18 mouse cellular contexts compared by ENCODE assay signal in genomic region chr4:102505714-102506113, GRCm38 (mm10).
DNase-seq lines count a peak whose midpoint lies in the region; ATAC-seq and TF ChIP-seq lines count a peak whose summit lies in the region.
"Had no signal": no experiment of that assay in that cellular context is flagged by ENCODE, and none has a peak within 500 bp of the region (broad histone marks: within the 10 kb centered on the region; RNA-seq: fewer than 3 reads in every experiment).

No protein-coding gene starts in this region.

- no peaks in the 10 kb centered on the region for H3K27me3 ChIP-seq in heart, embryonic 12.5 days (replicated peaks)
- H3K27me3 ChIP-seq in spleen, adult 2 months (ENCODE audit: control insufficient read depth, insufficient read depth, low read length), result no peaks in the 10 kb centered on the region
- H3K27me3 ChIP-seq in heart, postnatal 0 days (ENCODE audit: control insufficient read depth, insufficient read depth, low read length), result no peaks in the 10 kb centered on the region
- H3K27me3 ChIP-seq: forebrain, embryonic 13.5 days; heart, embryonic 15.5 days; liver, embryonic 13.5 days had no signal

- TF ChIP-seq EP300 in heart, postnatal 0 days (IDR thresholded peaks at IDR 0.05; ENCODE audit: low read depth), result peak; percentile 65; the same call in 1 of the 2 replicates

- no peak overlapping the region for H3K4me2 ChIP-seq in heart, embryonic 12.5 days
- H3K4me2 ChIP-seq in heart, postnatal 0 days (ENCODE audit: low read depth, low read length), result no peak overlapping the region
- H3K4me2 ChIP-seq: forebrain, embryonic 13.5 days; heart, embryonic 15.5 days had no signal

- H3K4me3 ChIP-seq in heart, embryonic 12.5 days, result no peak overlapping the region
- no peak overlapping the region for H3K4me3 ChIP-seq in spleen, adult 2 months (ENCODE audit: extremely low read depth, insufficient read depth, insufficient read length)
- H3K4me3 ChIP-seq in heart, postnatal 0 days (ENCODE audit: low read depth, low read length), result no peak overlapping the region
- H3K4me3 ChIP-seq in left cerebral cortex, adult 2 months, result no peak overlapping the region
- H3K4me3 ChIP-seq: forebrain, embryonic 13.5 days; heart, embryonic 15.5 days; limb, embryonic 10.5 days; liver, embryonic 13.5 days had no signal

- H3K36me3 ChIP-seq in heart, embryonic 12.5 days, result peaks cover 7% of the 10 kb centered on the region
- no peaks in the 10 kb centered on the region for H3K36me3 ChIP-seq in spleen, adult 2 months (ENCODE audit: control insufficient read depth, insufficient read depth, low read length)
- H3K36me3 ChIP-seq in heart, postnatal 0 days (replicated peaks; ENCODE audit: control insufficient read depth, insufficient read depth, low read length), result peaks cover 13% of the 10 kb centered on the region; the same call in 1 of the 2 replicates
- H3K36me3 ChIP-seq: heart, embryonic 15.5 days; limb, embryonic 10.5 days; liver, embryonic 13.5 days had no signal

- no peak overlapping the region for H3K9ac ChIP-seq in heart, embryonic 12.5 days
- H3K9ac ChIP-seq in heart, postnatal 0 days (replicated peaks; ENCODE audit: low read depth, low read length), result no peak overlapping the region
- H3K9ac ChIP-seq: forebrain, embryonic 13.5 days; heart, embryonic 15.5 days; liver, embryonic 13.5 days had no signal

- H3K9me3 ChIP-seq in heart, embryonic 12.5 days (replicated peaks), result no peaks in the 10 kb centered on the region
- H3K9me3 ChIP-seq in heart, postnatal 0 days (replicated peaks; ENCODE audit: control insufficient read depth, low read length), result no peaks in the 10 kb centered on the region
- H3K9me3 ChIP-seq: forebrain, embryonic 13.5 days; heart, embryonic 15.5 days; limb, embryonic 10.5 days; liver, embryonic 13.5 days had no signal

- no peak for TF ChIP-seq POLR2A in spleen, adult 2 months (IDR thresholded peaks at IDR 0.05; ENCODE audit: low read depth, low read length)

- intact Hi-C loops in left cerebral cortex, adult 2 months (cut with DNase I), result no loop called here

- peak; percentile 80 for DNase-seq in heart, adult 8-10 months (ENCODE audit: low spot score)
- peak in 1 of 2 experiments; percentile 29 for DNase-seq in spleen, adult 2 months (ENCODE audit: low read depth in 1 of 2, low spot score in 2 of 2)
- DNase-seq in spleen, postnatal 4 days (ENCODE audit: low spot score in 2 of 2), result no peak
- no peak for DNase-seq in heart, postnatal 0 days (ENCODE audit: low spot score)
- no peak for DNase-seq in ovary, postnatal 10 days (ENCODE audit: low spot score)
- no peak for DNase-seq in left cerebral cortex, adult 2 months (ENCODE audit: extremely low spot score in 1 of 2, low spot score in 2 of 2)
- DNase-seq: adrenal gland, postnatal 14 days; cerebellum, adult 9-11 months; layer of hippocampus, postnatal 36 days; liver, embryonic 13.5 days; thymus, postnatal 4 days had no signal

- WGBS in heart, embryonic 12.5 days, result 59% methylated on average over 6 of the region's 6 CpGs
- WGBS in spleen, adult 2 months, result 51% methylated on average over 6 of the region's 6 CpGs
- WGBS in heart, postnatal 0 days, result 53% methylated on average over 6 of the region's 6 CpGs

- no peak for TF ChIP-seq CTCF in spleen, adult 2 months (IDR thresholded peaks at IDR 0.05; ENCODE audit: extremely low read depth, insufficient read depth, insufficient read length, insufficient replicate concordance)
- peak; percentile 34; the same call in 1 of the 2 replicates for TF ChIP-seq CTCF in heart, postnatal 0 days (IDR thresholded peaks at IDR 0.05; ENCODE audit: low read depth)
- TF ChIP-seq CTCF in left cerebral cortex, adult 2 months (IDR thresholded peaks at IDR 0.05), result no peak

- no peak for ATAC-seq in heart, embryonic 12.5 days (ENCODE audit: insufficient number of reproducible peaks, low FRiP score)
- ATAC-seq in heart, postnatal 0 days (ENCODE audit: insufficient read depth, low read depth), result 0 out of 2 replicates have a peak, but pooled peaks have one; percentile 47
- ATAC-seq: forebrain, embryonic 13.5 days; hindbrain, postnatal 0 days; lung, postnatal 0 days had no signal

- peaks cover 26% of the 10 kb centered on the region for H3K4me1 ChIP-seq in heart, embryonic 12.5 days (replicated peaks)
- peaks cover 23% of the 10 kb centered on the region; the same call in 1 of the 2 replicates for H3K4me1 ChIP-seq in spleen, adult 2 months (ENCODE audit: control insufficient read depth, insufficient read depth, insufficient read length)
- peaks cover 9% of the 10 kb centered on the region for H3K4me1 ChIP-seq in heart, postnatal 0 days (ENCODE audit: control insufficient read depth, insufficient read depth)
- H3K4me1 ChIP-seq: forebrain, embryonic 13.5 days had no signal

- no peak overlapping the region for H3K27ac ChIP-seq in heart, embryonic 12.5 days (ENCODE audit: poor library complexity, severe bottlenecking)
- peak overlapping the region; percentile 91 for H3K27ac ChIP-seq in spleen, adult 2 months (ENCODE audit: insufficient read depth, low read length)
- no peak overlapping the region for H3K27ac ChIP-seq in heart, postnatal 0 days (ENCODE audit: low read depth)
- no peak overlapping the region for H3K27ac ChIP-seq in left cerebral cortex, adult 2 months
- H3K27ac ChIP-seq: forebrain, embryonic 13.5 days; hindbrain, postnatal 0 days; kidney, postnatal 0 days; limb, embryonic 10.5 days; liver, embryonic 13.5 days had no signal
